Mouse (Mus musculus): ENCODE data around the gene Btbd11. TPM values are rescaled to one million over a fixed set of nuclear protein-coding genes. Genes with fewer than 3 reads are reported as not detected.

Btbd11 gene
- polyA plus RNA-seq, 1 experiment: 38.7 TPM

DNA sequence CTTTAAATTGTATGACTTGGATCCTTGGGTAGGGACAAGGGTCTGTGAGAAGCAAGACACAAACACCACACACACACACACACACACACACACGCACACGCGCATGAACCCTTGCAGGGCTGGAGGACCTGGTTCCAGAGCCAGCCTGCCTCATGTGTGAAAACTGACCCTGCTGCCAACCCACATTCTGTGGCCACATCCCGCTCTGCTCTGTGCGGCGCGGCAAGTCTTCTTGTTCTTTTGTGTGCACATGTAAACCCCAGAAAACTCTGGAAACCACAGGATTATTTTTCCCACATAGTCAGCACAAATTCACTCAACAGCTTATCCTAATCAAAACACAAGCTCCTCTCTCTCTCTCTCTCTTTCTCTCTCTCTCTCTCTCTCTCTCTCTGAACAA, 116.8 kb downstream of the Btbd11 start:
- Histone ChIP-seq H3K4me3 (replicated peaks; ENCODE audit: insufficient read depth, low read depth, low read length) (no peak overlapping the region), H3K27me3 (ENCODE audit: control insufficient read depth, insufficient read depth, low read length) (no peaks in the 10 kb centered on the region), H3K4me1 (ENCODE audit: control insufficient read depth, insufficient read depth, low read length) (no peaks in the 10 kb centered on the region), H3K27ac (ENCODE audit: insufficient read depth, low read length) (no peak overlapping the region)
- no peak for DNase-seq
- WGBS: 85% methylated on average over 7 of the region's 7 CpGs
- no peak for TF ChIP-seq POLR2A (IDR thresholded peaks at IDR 0.05; ENCODE audit: borderline replicate concordance, insufficient read depth, low read length)
- no peak for TF ChIP-seq CTCF (IDR thresholded peaks at IDR 0.05; ENCODE audit: borderline replicate concordance, insufficient read depth, low read depth, low read length)

- 82% methylated on average over 7 of the region's 7 CpGs for WGBS
- H3K4me1 ChIP-seq (ENCODE audit: control insufficient read depth, insufficient read depth, low read length): no peaks in the 10 kb centered on the region
- H3K27ac ChIP-seq (ENCODE audit: insufficient read depth, low read length): no peak overlapping the region
- TF ChIP-seq POLR2A (IDR thresholded peaks at IDR 0.05; ENCODE audit: borderline replicate concordance, insufficient read depth, low read length): no peak
- TF ChIP-seq CTCF (IDR thresholded peaks at IDR 0.05; ENCODE audit: borderline replicate concordance, insufficient read depth, low read depth, low read length): no peak
- no peaks in the 10 kb centered on the region for H3K27me3 ChIP-seq (ENCODE audit: control insufficient read depth, insufficient read depth, low read length)
- no peak for DNase-seq
- no peak overlapping the region for H3K4me3 ChIP-seq (replicated peaks; ENCODE audit: insufficient read depth, low read depth, low read length)
These were observed 120.8 kb downstream of the Btbd11 start for GRCm38 (mm10) chr10:85507270-85508050.

GRCm38 (mm10) chr10:85508193-85508794, 121.7 kb downstream of the Btbd11 start:
- WGBS: 72% methylated on average over 5 of the region's 5 CpGs
- no peak for TF ChIP-seq POLR2A (IDR thresholded peaks at IDR 0.05; ENCODE audit: borderline replicate concordance, insufficient read depth, low read length)
- TF ChIP-seq CTCF (IDR thresholded peaks at IDR 0.05; ENCODE audit: borderline replicate concordance, insufficient read depth, low read depth, low read length): no peak
- no peak overlapping the region for H3K27ac ChIP-seq (ENCODE audit: insufficient read depth, low read length)
- H3K4me1 ChIP-seq (ENCODE audit: control insufficient read depth, insufficient read depth, low read length): no peaks in the 10 kb centered on the region
- no peak overlapping the region for H3K4me3 ChIP-seq (replicated peaks; ENCODE audit: insufficient read depth, low read depth, low read length)
- DNase-seq: no peak
- H3K27me3 ChIP-seq (ENCODE audit: control insufficient read depth, insufficient read depth, low read length): no peaks in the 10 kb centered on the region

DNA sequence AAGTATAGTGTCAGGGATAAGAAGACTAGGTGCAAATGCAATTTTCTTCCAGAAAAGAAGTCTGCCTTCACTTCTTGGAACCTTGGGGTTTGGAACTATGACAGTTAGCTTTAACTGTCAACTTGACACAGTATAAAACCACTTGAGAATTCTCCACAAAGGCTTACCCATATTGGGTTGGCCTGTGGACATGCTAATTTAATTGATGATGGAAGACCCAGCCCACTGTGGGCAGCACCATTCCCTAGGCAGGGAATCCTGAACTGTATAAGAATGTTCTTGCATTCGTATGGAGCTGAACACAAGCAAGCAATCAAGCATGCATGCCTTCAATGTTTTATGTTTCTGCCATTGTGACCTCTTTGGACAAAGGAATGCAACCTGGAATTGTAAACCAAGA, 122.4 kb downstream of the Btbd11 start:
- 100% methylated on average over 1 of the region's 1 CpGs for WGBS
- no peak overlapping the region for H3K4me3 ChIP-seq (replicated peaks; ENCODE audit: insufficient read depth, low read depth, low read length)
- H3K27me3 ChIP-seq (ENCODE audit: control insufficient read depth, insufficient read depth, low read length): no peaks in the 10 kb centered on the region

GRCm38 (mm10) chr10:85510329-85510728, 123.7 kb downstream of the Btbd11 start:
- 64% methylated on average over 3 of the region's 3 CpGs for WGBS
- H3K27ac ChIP-seq (ENCODE audit: insufficient read depth, low read length): no peak overlapping the region
- no peak overlapping the region for H3K4me3 ChIP-seq (replicated peaks; ENCODE audit: insufficient read depth, low read depth, low read length)
- no peak for DNase-seq
- H3K4me1 ChIP-seq (ENCODE audit: control insufficient read depth, insufficient read depth, low read length): no peaks in the 10 kb centered on the region
- no peak for TF ChIP-seq POLR2A (IDR thresholded peaks at IDR 0.05; ENCODE audit: borderline replicate concordance, insufficient read depth, low read length)
- TF ChIP-seq CTCF (IDR thresholded peaks at IDR 0.05; ENCODE audit: borderline replicate concordance, insufficient read depth, low read depth, low read length): no peak
- no peaks in the 10 kb centered on the region for H3K27me3 ChIP-seq (ENCODE audit: control insufficient read depth, insufficient read depth, low read length)

More for the DNA sequence above, 122.4 kb downstream of the Btbd11 start:
- H3K27ac ChIP-seq (ENCODE audit: insufficient read depth, low read length): no peak overlapping the region
- H3K4me1 ChIP-seq (ENCODE audit: control insufficient read depth, insufficient read depth, low read length): no peaks in the 10 kb centered on the region
- TF ChIP-seq CTCF (IDR thresholded peaks at IDR 0.05; ENCODE audit: borderline replicate concordance, insufficient read depth, low read depth, low read length) (no peak), POLR2A (IDR thresholded peaks at IDR 0.05; ENCODE audit: borderline replicate concordance, insufficient read depth, low read length) (no peak)
- DNase-seq: no peak

- no peaks in the 10 kb centered on the region for H3K27me3 ChIP-seq (ENCODE audit: control insufficient read depth, insufficient read depth, low read length)
- DNase-seq: no peak
- WGBS: 86% methylated on average over 5 of the region's 5 CpGs
- no peak overlapping the region for H3K27ac ChIP-seq (ENCODE audit: insufficient read depth, low read length)
- TF ChIP-seq POLR2A (IDR thresholded peaks at IDR 0.05; ENCODE audit: borderline replicate concordance, insufficient read depth, low read length) (no peak), CTCF (IDR thresholded peaks at IDR 0.05; ENCODE audit: borderline replicate concordance, insufficient read depth, low read depth, low read length) (no peak)
- no peak overlapping the region for H3K4me3 ChIP-seq (replicated peaks; ENCODE audit: insufficient read depth, low read depth, low read length)
- no peaks in the 10 kb centered on the region for H3K4me1 ChIP-seq (ENCODE audit: control insufficient read depth, insufficient read depth, low read length)
These were observed 126.2 kb downstream of the Btbd11 start for GRCm38 (mm10) chr10:85512808-85513207.

DNA sequence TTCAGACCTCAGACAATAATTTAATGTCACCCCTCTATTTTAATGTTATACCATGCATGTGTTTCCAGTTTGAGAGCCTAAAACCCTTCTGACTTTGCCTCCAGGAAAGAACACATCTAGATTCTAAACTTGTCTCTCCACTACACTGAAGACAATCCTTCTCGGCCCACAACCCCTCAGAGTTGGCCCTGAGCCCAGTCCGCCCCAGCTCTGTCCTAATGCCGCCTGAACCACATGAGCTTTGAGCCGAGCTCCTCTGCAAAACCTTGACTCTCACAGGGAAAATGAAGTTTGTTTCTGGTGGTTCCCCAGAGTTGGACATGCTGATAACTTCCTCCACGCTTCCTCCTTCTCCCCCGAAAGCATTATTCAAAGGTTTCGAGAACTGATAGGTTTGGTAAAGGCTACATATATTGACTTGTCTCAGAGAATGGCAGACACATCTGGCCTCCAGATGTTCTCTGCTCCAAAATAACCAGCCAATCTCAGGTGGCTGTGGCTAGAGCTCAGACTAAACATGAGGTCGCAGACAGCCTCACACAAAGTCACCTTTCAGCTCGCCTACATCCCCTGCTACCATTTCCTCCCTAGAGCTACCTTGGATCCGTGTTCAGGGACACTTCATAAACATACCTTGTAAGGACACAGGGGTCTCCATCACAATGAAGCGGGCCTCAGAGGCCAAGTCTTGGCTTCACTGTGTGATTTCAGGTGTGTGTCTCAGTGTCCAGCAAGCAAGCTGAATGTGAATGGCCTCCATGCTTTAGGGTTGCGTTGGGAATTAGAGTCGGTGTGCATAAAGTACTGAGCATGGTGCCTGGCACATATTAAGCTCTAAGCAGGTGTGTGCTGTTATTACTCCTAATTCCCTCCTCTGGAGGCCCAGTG, 130.9 kb downstream of the Btbd11 start:
- WGBS: 69% methylated on average over 13 of the region's 13 CpGs
- no peak for DNase-seq
- no peak overlapping the region for H3K4me3 ChIP-seq (replicated peaks; ENCODE audit: insufficient read depth, low read depth, low read length)
- TF ChIP-seq POLR2A (IDR thresholded peaks at IDR 0.05; ENCODE audit: borderline replicate concordance, insufficient read depth, low read length): no peak
- no peak for TF ChIP-seq CTCF (IDR thresholded peaks at IDR 0.05; ENCODE audit: borderline replicate concordance, insufficient read depth, low read depth, low read length)
- H3K4me1 ChIP-seq (ENCODE audit: control insufficient read depth, insufficient read depth, low read length): no peaks in the 10 kb centered on the region
- no peaks in the 10 kb centered on the region for H3K27me3 ChIP-seq (ENCODE audit: control insufficient read depth, insufficient read depth, low read length)
- no peak overlapping the region for H3K27ac ChIP-seq (ENCODE audit: insufficient read depth, low read length)

Data from cerebellum, adult 2 months (tissue).